Mouse (Mus musculus) inflammation-experienced regulatory T-cells, adult 6 months (primary cell): ENCODE measurements around the gene Zfp367. TPM values are rescaled to one million over a fixed set of nuclear protein-coding genes. Genes with fewer than 3 reads are reported as not detected.

Experiments
- ATAC-seq: one replicate; pipeline ENCODE4 v1.8.0; 2017
- polyA plus RNA-seq, 3 experiments: library from polyadenylated mRNA; unstranded; fragments of 100-300 nt; shearing (Covaris generic); gene quantifications; one replicate each; pipeline ENCODE4 v1.2.1; 2017

Gene Zfp367
- polyA plus RNA-seq, 3 experiments from 2014 or later = 11.3 to 16.4 (median 12.4) TPM

DNA sequence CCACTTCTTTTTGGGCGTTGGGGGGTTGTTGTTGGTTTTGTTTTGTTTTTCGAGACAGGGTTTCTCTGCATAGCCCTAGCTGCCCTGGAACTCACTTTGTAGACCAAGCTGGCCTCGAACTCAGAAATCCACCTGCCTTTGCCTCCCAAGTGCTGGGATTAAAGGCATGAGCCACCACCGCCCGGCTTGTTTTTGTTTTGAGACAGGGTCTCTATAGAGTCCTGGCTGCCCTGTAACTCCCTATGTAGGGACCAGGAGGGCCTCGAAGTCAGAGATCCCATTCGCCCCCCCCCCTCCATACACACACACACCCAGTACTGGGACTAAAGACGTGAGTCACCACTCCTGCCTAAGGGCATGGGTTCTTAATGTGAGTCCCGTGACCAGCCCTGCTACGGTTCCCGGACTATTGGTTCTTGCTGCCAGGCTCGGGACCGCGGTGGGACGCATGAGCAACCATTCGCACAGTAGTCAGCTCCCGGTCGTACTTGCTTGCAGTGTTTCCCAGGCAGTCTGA lies 807 bp upstream of the Zfp367 start:
- no peak for ATAC-seq

- ATAC-seq = peak; percentile 0
These were observed 325 bp downstream of the Zfp367 start for GRCm38 (mm10) chr13:64152671-64153082.

- peak; percentile 26 for ATAC-seq
These were observed 747 bp downstream of the Zfp367 start for GRCm38 (mm10) chr13:64152241-64152669.

- no peak for ATAC-seq
These were observed 2.9 kb downstream of the Zfp367 start for GRCm38 (mm10) chr13:64150121-64150520.

- ATAC-seq = peak; percentile 66
These were observed 23.2 kb downstream of the Zfp367 start for GRCm38 (mm10) chr13:64129616-64130375.

DNA sequence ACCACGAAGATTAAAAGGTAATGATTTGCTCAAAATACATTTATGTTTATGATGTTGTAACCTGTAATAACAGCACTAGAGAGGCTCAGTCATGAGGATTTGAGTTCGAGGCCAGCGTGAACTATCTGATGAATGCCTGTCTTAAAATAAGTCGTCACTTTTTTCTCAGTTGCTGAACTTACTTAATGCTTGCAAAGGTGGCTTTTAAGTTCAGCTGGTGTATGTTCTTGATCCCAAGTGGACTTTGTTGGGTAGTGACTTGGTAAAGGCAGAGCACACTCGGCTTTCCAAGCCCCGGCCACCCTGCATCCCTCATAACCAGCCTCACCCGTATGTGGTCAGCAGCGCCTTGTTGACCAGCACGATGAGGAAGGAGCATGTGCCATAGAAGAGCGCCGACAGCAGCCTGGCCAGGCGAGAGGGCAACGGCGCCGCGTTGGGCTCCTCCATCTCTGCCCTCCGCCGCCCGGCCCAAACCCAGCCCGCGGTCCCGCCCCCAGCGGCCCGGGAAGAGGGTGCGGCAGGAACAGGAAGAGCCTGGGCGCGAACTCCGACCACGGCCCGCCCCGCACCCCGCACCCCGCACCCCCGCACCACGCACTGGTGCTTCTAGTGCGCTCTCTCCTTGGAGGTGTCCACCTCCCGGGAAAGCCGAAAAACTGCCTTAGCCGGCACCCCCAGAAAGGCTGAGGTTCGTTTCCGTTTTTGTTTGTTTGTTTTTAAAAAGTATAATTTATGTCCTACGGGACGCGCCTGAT lies 24.0 kb downstream of the Zfp367 start, which contains the start of gene Slc35d2:
Slc35d2 (minus strand) TSS at position 511 of the 758 bp plus-strand sequence.
- ATAC-seq = peak; percentile 83

GRCm38 (mm10) chr13:64126316-64126715 lies 26.7 kb downstream of the Zfp367 start:
- ATAC-seq = no peak

GRCm38 (mm10) chr13:64124886-64125285 lies 28.1 kb downstream of the Zfp367 start:
- ATAC-seq = no peak

GRCm38 (mm10) chr13:64123491-64124188 lies 29.4 kb downstream of the Zfp367 start:
- ATAC-seq = no peak

DNA sequence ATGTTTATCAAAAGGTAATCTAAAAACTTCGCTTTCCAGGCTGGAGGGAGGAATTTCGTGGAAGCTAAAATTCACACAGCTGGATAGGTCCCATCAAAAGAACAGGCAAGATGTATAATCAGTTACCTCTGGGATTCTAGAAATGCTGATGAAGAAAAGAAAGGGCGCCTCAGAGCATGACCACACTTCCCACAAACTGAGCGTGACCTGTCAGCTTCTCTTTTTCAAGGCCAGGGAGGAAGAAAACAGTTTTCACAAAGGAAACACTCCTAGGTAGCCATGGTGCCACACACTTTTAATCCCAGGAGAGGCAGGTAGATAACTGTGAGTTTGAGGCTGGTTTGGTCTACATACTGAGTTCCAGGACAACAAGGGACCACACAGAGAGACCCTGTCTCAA lies 32.2 kb downstream of the Zfp367 start:
- no peak for ATAC-seq

- ATAC-seq = no peak
These were observed 35.6 kb downstream of the Zfp367 start for GRCm38 (mm10) chr13:64117442-64117841.

DNA sequence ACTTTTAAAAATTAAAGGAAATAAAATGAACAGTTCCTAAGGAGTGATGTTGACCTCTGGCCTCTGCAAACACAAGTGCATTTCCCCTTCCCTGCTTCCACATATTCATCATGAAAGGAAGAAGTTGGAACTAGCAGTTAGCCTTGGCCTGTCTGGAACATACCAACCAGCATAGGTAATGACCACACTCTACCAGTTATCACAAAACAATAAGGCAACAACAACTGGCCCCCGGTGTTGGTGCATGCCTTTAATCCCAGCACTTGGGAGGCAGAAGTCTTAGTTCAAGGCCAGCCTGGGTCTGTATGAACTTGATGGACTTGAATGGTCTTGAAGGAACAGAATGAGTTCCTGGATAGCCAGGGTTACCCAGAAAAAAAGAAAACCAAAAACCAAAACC lies 42.6 kb downstream of the Zfp367 start:
- no peak for ATAC-seq

GRCm38 (mm10) chr13:64108381-64108850 lies 44.6 kb downstream of the Zfp367 start:
- ATAC-seq = no peak

DNA sequence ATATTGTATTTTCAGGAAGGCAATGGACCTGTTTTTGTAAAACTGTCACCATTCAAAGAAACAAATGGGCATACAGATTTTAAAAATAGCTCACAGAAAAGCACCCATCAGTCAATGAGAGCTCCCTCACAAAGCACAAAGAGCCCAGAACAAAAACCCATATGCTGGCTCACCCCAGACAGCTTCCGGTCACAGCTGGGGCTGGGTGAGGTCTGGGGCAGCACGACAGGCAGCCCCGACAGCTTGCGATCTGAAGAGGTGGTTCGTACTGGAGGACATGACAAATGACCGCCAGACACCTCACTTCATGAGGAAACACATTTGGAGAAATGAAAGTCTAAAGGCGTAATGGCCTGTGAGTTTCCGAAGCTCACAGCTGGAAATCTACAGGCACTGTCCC lies 45.5 kb downstream of the Zfp367 start:
- no peak for ATAC-seq

DNA sequence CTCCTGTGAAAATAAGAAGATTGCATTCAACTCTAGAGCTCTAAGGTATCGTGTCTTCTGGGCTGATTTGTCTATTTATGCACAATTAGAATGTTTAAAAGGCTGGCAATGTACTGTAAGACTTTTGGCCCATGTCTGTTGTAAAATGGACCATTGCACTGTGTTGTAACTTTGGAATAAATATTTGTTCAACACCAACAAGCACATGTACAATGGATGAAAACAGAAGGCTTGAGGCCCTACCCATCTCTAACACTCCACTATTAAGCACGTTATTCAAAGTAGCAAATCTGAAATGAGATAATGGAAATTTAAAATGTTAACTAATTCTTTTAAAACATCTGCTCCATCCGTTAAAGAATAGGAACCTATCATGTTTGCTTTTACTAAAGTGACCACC lies 45.9 kb downstream of the Zfp367 start:
- no peak for ATAC-seq

- ATAC-seq = no peak
These were observed 47.3 kb downstream of the Zfp367 start for GRCm38 (mm10) chr13:64105690-64106089.

DNA sequence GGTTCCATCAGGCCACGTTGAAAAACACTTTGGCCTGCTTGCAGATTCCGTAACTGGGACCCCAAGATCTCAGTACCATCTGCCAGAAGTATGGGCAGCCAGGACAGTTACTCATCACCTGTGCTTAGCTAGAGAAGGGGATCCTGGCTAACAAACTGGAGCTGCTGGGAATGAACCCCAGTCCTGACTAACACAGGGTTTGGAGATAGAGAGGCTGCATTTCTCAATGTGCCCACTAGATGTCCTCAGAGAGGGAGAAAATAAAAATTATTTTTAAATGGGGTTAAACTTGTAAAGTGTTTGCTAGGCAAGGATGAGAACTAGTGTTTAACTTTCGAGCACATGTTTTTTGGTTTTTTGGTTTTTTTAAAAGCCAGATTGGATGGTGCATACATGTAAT lies 52.8 kb downstream of the Zfp367 start:
- peak; percentile 72 for ATAC-seq

- no peak for ATAC-seq
These were observed 54.0 kb downstream of the Zfp367 start for GRCm38 (mm10) chr13:64098992-64099391.

GRCm38 (mm10) chr13:64093341-64093740 lies 59.7 kb downstream of the Zfp367 start:
- peak; percentile 48 for ATAC-seq

- no peak for ATAC-seq
These were observed 60.2 kb downstream of the Zfp367 start for GRCm38 (mm10) chr13:64092752-64093151.

DNA sequence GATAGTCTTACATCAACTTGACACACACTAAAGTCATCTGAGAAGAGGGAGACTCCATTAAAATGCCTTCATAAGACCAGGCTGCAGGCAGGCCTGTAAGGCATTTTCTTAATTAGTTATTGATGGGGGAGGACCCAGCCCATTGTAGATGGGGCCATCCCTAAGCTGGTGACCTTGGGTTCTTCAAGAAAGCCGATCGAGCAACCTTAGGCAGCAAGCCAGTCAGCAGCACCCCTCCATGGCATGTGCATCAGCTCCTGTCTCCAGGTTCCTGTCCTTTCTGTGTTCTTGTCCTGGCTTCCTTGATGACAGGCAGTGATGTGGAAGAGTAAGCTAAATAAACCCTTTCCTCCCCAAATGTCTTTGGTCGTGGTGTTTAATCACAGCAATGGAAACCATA lies 60.9 kb downstream of the Zfp367 start:
- no peak for ATAC-seq

GRCm38 (mm10) chr13:64091006-64091405 lies 62.0 kb downstream of the Zfp367 start:
- no peak for ATAC-seq

DNA sequence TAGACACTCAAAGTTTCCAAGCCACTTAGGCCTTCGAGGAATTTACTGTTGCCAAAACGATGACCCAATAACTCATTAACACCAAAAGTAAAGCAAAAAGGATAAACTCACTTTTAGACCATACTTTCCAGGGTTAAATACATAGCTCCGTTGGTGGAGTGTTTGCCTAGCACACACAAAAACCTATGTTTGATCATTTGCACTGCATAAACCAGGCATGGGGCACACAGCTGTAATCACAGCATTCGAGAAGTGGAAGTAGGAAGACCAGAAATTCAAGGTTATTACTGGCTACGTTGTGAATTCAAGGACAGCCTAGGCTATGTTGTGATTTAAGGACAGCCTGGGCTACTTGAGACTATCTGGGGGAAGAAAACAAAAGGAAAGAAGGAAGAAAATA lies 62.7 kb downstream of the Zfp367 start:
- no peak for ATAC-seq
